Mouse (Mus musculus): ENCODE results near the gene Reps2.

Reps2 gene

GRCm38 (mm10) chrX:162500962-162501361 lies 142.5 kb downstream of the Reps2 start:
- in situ Hi-C loops (cut with MboI, MseI) = no loop called here

- in situ Hi-C loops (cut with MboI, MseI) = no loop called here
These were observed 147.0 kb downstream of the Reps2 start for GRCm38 (mm10) chrX:162496485-162496884.

GRCm38 (mm10) chrX:162488630-162489029 lies 154.8 kb downstream of the Reps2 start:
- in situ Hi-C loops (cut with MboI, MseI) = no loop called here

- in situ Hi-C loops (cut with MboI, MseI) = no loop called here
These were observed 155.7 kb downstream of the Reps2 start for GRCm38 (mm10) chrX:162487734-162488133.

GRCm38 (mm10) chrX:162470213-162470612 lies 173.2 kb downstream of the Reps2 start:
- in situ Hi-C loops (cut with MboI, MseI) = no loop called here

- in situ Hi-C loops (cut with MboI, MseI) = no loop called here
These were observed 181.3 kb downstream of the Reps2 start for GRCm38 (mm10) chrX:162462156-162462555.

- in situ Hi-C loops (cut with MboI, MseI) = no loop called here
These were observed 187.0 kb downstream of the Reps2 start for GRCm38 (mm10) chrX:162456445-162456844.

- in situ Hi-C loops (cut with MboI, MseI) = no loop called here
These were observed 188.1 kb downstream of the Reps2 start for GRCm38 (mm10) chrX:162455364-162455763.

GRCm38 (mm10) chrX:162453821-162454402 lies 189.5 kb downstream of the Reps2 start:
- in situ Hi-C loops (cut with MboI, MseI) = no loop called here

- in situ Hi-C loops (cut with MboI, MseI) = no loop called here
These were observed 190.8 kb downstream of the Reps2 start for GRCm38 (mm10) chrX:162452642-162453041.

GRCm38 (mm10) chrX:162447974-162448373 lies 195.5 kb downstream of the Reps2 start:
- in situ Hi-C loops (cut with MboI, MseI) = no loop called here

GRCm38 (mm10) chrX:162446678-162447318 lies 196.7 kb downstream of the Reps2 start:
- in situ Hi-C loops (cut with MboI, MseI) = no loop called here

GRCm38 (mm10) chrX:162443387-162443786 lies 200.1 kb downstream of the Reps2 start:
- in situ Hi-C loops (cut with MboI, MseI) = no loop called here

GRCm38 (mm10) chrX:162442970-162443369 lies 200.5 kb downstream of the Reps2 start:
- in situ Hi-C loops (cut with MboI, MseI) = no loop called here

- in situ Hi-C loops (cut with MboI, MseI) = no loop called here
These were observed 210.5 kb downstream of the Reps2 start for GRCm38 (mm10) chrX:162432776-162433543.

GRCm38 (mm10) chrX:162427698-162428097 lies 215.8 kb downstream of the Reps2 start:
- in situ Hi-C loops (cut with MboI, MseI) = no loop called here

GRCm38 (mm10) chrX:162419431-162419830 lies 224.0 kb downstream of the Reps2 start:
- in situ Hi-C loops (cut with MboI, MseI) = no loop called here

- in situ Hi-C loops (cut with MboI, MseI) = no loop called here
These were observed 230.3 kb downstream of the Reps2 start for GRCm38 (mm10) chrX:162413124-162413523.

- in situ Hi-C loops (cut with MboI, MseI) = no loop called here
These were observed 236.2 kb downstream of the Reps2 start for GRCm38 (mm10) chrX:162407291-162407690.

GRCm38 (mm10) chrX:162402487-162402886 lies 241.0 kb downstream of the Reps2 start:
- in situ Hi-C loops (cut with MboI, MseI) = no loop called here

GRCm38 (mm10) chrX:162380730-162381129 lies 262.7 kb downstream of the Reps2 start:
- in situ Hi-C loops (cut with MboI, MseI) = no loop called here

- in situ Hi-C loops (cut with MboI, MseI) = no loop called here
These were observed 280.2 kb downstream of the Reps2 start for GRCm38 (mm10) chrX:162363206-162363605.

All from T-helper 1 cell (primary cell).